Mouse (Mus musculus) ES-Bruce4 (cell line): ENCODE data around the gene Nhsl1. TPM values are rescaled to one million over a fixed set of nuclear protein-coding genes. Genes with fewer than 3 reads are reported as not detected.
A peak's percentile ranks its signal among the peaks of the same experiment; 100 is the strongest.

Experiments used
- H3K27ac ChIP-seq: 2 replicates; pipeline ENCODE4 v1.5.1; 2012; ENCODE audit warnings: low read length, inconsistent platforms; ENCODE audit not compliant: insufficient read depth
- H3K27me3 ChIP-seq: 2 replicates; pipeline ENCODE4 v1.6.1; 2012; ENCODE audit warnings: mild to moderate bottlenecking, low read length, inconsistent platforms; ENCODE audit not compliant: control insufficient read depth, poor library complexity, insufficient read depth, severe bottlenecking
- H3K36me3 ChIP-seq: 2 replicates; pipeline ENCODE4 v1.6.1; 2012; ENCODE audit warnings: inconsistent platforms, mild to moderate bottlenecking, low read length, moderate library complexity; ENCODE audit not compliant: control insufficient read depth, poor library complexity, insufficient read depth, severe bottlenecking
- H3K4me1 ChIP-seq: one replicate; pipeline ENCODE4 v1.8.1; 2011; ENCODE audit warnings: low read length; ENCODE audit not compliant: control insufficient read depth, insufficient read depth
- H3K4me3 ChIP-seq: 2 replicates; pipeline ENCODE4 v1.5.1; 2011; ENCODE audit warnings: low read depth, mild to moderate bottlenecking, low read length
- H3K9ac ChIP-seq: 2 replicates; pipeline ENCODE4 v1.6.1; 2012; ENCODE audit warnings: low read depth, mild to moderate bottlenecking, inconsistent platforms; ENCODE audit not compliant: poor library complexity, severe bottlenecking
- H3K9me3 ChIP-seq: replicated peaks from 2 replicates; pipeline ENCODE4 v1.6.1; 2012; ENCODE audit warnings: mild to moderate bottlenecking, low read length, inconsistent platforms; ENCODE audit not compliant: control insufficient read depth, poor library complexity, insufficient read depth, severe bottlenecking
- CTCF ChIP-seq: IDR thresholded peaks from one replicate; pipeline ENCODE4 v1.8.1; 2011; ENCODE audit warnings: low read depth, low read length
- EP300 ChIP-seq: IDR thresholded peaks from 2 replicates; pipeline ENCODE4 v1.6.1; 2011; ENCODE audit warnings: low read depth, low read length; ENCODE audit not compliant: insufficient read depth
- POLR2A ChIP-seq: IDR thresholded peaks from one replicate; pipeline ENCODE4 v1.8.1; 2011; ENCODE audit warnings: low read length; ENCODE audit not compliant: insufficient read depth
- polyA plus RNA-seq: library from polyadenylated mRNA; stranded (reverse); fragments of >200 nt; gene quantifications from 2 replicates; pipeline ENCODE4 v1.2.4, GENCODE M21; 2011; ENCODE audit warnings: low read depth; ENCODE audit not compliant: missing spikeins, insufficient read depth, insufficient read length

Gene Nhsl1
- polyA plus RNA-seq, 1 experiment = 26.9 TPM

DNA sequence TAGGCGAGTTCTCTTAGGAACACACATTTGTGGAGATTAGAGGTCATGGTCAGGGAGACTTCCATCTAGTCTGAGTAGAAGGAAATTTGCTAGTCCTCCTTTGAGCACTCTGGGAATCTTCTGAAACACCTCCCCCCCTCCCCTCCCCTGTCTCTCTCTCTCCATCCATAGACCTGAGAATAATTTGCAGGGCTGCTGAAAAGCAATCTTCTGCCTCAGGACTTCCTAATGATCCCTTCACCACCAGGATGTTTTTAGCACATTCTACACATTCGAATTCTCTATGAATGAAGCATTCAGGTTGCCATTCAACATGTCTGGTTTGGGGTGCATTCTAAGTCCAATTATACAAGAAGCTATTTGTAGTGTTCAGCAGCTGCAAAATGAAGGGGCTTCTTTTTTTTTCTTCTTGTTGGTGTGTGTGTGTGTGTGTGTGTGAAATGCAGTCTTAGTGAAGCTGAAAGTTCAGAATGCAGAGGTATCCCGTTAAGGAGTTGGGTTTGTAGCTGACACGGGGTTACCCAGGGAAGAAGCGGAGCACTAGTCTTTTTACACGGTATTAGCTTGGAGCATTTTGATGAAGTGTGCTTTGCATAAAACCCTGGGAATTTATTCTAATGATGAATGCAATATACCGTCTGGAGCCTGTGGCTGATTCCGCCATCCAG is 139.2 kb downstream of the Nhsl1 start:
- no peaks in the 10 kb centered on the region for H3K27me3 ChIP-seq
- H3K9ac ChIP-seq = no peak overlapping the region
- no peak overlapping the region for H3K27ac ChIP-seq
- H3K4me3 ChIP-seq = no peak overlapping the region
- H3K9me3 ChIP-seq = no peaks in the 10 kb centered on the region
- H3K4me1 ChIP-seq = no peaks in the 10 kb centered on the region
- no peaks in the 10 kb centered on the region for H3K36me3 ChIP-seq
- TF ChIP-seq EP300 = no peak
- no peak for TF ChIP-seq CTCF
- no peak for TF ChIP-seq POLR2A

DNA sequence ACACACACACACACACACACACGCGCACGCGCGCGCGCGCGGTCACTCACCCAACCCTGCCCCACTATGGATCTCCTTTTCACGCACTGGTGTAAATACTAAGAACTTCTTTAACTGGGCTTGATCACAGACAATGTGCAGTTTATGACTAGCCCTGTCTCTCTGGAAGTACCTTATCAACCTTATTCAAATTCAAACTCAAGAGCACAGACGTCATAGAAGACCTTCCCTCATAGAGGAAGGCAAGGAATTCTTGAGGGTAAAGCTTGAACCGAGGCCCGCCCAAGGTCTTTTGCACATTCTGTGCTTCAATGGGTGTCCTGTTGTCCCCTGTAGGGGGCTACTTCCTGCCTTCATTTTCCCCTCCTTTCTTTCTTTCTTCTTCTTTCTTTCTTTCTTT is 142.6 kb downstream of the Nhsl1 start:
- H3K9ac ChIP-seq = no peak overlapping the region
- no peak overlapping the region for H3K27ac ChIP-seq
- H3K4me1 ChIP-seq = no peaks in the 10 kb centered on the region
- H3K9me3 ChIP-seq = no peaks in the 10 kb centered on the region
- H3K4me3 ChIP-seq = no peak overlapping the region
- H3K27me3 ChIP-seq = no peaks in the 10 kb centered on the region
- H3K36me3 ChIP-seq = no peaks in the 10 kb centered on the region
- TF ChIP-seq CTCF (no peak), EP300 (no peak), POLR2A (no peak)

DNA sequence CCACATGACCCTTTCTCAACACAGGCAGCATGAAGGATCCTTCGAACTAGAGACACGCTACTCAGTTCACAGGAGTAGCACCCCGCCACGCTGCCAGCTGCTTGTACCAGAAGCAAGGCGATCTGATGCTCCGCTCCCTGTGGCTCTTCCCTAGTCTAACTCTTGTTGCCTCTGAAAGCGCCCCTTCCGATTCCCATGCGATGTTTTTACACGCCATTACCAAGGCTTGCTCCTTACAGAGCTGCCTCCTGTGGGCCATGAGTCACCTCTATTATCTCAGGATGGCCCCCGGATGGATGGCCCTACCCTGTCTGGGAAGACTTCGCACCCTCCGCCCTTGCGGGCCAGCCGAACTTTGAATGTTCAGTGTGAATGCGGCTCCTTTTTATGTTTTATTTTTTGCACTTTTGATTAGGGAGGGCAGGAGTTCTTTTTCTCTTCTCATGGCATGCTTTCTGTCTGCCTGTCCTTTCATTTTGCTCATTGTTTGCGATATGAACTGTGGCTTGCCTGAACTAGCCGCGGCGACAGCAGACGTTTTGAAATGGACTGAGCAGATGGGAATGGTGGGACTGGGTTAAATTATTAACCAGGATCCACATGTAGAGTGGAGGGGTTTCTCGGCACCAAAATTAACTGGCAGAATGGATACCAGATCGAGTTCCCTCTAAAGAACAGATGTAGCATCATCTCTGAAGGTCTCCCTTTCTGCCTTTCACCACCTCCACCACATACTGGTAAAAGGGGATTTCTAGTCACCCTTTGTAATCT is 144.5 kb downstream of the Nhsl1 start:
- peaks cover 2% of the 10 kb centered on the region; the same call in 1 of the 2 replicates for H3K9me3 ChIP-seq
- peak overlapping the region; percentile 37; the same call in 1 of the 2 replicates for H3K9ac ChIP-seq
- no peaks in the 10 kb centered on the region for H3K27me3 ChIP-seq
- no peak overlapping the region for H3K27ac ChIP-seq
- H3K4me1 ChIP-seq = no peaks in the 10 kb centered on the region
- no peaks in the 10 kb centered on the region for H3K36me3 ChIP-seq
- H3K4me3 ChIP-seq = 0 out of 2 replicates have a peak overlapping the region, but pooled peaks have one; percentile 6
- TF ChIP-seq POLR2A = no peak
- no peak for TF ChIP-seq EP300
- no peak for TF ChIP-seq CTCF

DNA sequence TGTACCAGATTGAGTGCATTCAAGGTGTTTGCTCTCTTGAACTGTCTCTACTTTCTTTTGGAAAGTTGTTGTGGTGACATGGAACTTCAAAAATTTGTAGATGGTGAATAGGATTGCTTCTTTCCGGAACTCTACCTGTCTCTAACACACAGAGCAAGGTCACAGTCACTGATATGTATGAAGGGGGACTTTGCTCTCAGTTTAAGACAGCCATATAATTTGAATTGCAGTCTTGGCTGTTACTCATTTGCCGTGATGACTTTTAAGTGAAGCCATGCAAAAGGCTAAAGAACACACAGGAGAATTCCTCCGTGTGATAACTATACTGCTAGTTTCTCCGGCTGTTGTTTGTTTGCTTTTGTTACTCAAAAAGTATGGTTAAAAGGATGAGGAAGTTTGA is 149.6 kb downstream of the Nhsl1 start:
- peaks cover 2% of the 10 kb centered on the region; the same call in 1 of the 2 replicates for H3K9me3 ChIP-seq
- H3K27ac ChIP-seq = no peak overlapping the region
- TF ChIP-seq POLR2A = no peak
- TF ChIP-seq EP300 = no peak
- no peak for TF ChIP-seq CTCF
- no peaks in the 10 kb centered on the region for H3K36me3 ChIP-seq
- no peaks in the 10 kb centered on the region for H3K27me3 ChIP-seq
- no peak overlapping the region for H3K4me3 ChIP-seq
- H3K9ac ChIP-seq = no peak overlapping the region
- no peaks in the 10 kb centered on the region for H3K4me1 ChIP-seq

DNA sequence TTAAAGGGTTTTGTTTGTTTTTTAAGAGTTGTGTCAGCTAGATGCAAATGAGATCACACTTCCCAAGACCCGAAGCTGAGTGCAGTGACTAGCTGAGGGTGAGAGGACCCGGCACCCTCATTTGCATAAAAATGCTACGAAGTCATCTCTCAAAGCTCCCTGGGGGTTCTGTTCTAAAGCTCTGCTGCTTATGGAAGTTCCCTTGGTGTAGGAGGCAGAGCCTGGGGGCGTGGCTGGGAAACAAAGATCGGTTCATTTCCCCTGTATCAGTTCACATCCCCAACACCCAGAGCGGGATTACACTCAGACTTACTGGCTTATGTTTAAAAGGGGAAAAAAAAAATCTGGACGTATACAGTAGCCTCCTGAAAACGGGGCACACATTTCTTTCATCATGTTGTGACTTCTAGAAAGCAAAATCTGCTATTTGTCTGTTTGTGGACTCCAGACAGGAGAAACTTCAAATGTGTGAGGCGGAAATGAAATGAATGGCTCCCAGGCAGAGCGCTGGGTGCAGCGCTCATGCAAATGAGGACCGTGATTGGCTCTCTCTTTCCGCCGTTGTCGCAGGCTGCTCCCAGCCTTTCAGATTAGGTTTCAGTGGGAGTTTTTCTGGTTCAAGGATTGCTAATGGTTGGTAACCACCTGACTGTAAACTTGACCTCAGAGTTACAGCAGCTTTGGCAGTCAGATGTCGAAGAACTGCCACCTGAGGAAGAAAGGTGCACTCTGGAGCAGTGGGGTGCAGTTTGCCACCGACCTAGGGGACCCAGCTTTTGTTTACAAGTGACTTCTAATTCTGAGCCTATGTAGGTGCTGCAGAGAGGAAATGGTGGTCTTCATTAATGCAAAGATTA is 150.7 kb downstream of the Nhsl1 start:
- no peaks in the 10 kb centered on the region for H3K36me3 ChIP-seq
- no peak for TF ChIP-seq POLR2A
- peak; percentile 58; the same call in 1 of the 2 replicates for TF ChIP-seq EP300
- peak overlapping the region; percentile 66; the same call in 1 of the 2 replicates for H3K27ac ChIP-seq
- H3K9me3 ChIP-seq = peaks cover 2% of the 10 kb centered on the region; the same call in 1 of the 2 replicates
- no peak overlapping the region for H3K9ac ChIP-seq
- no peaks in the 10 kb centered on the region for H3K27me3 ChIP-seq
- no peaks in the 10 kb centered on the region for H3K4me1 ChIP-seq
- H3K4me3 ChIP-seq = 0 out of 2 replicates have a peak overlapping the region, but pooled peaks have one; percentile 10
